Mouse (Mus musculus): ENCODE data around the gene Olfr1076. TPM values are rescaled to one million over a fixed set of nuclear protein-coding genes. Genes with fewer than 3 reads are reported as not detected.
"Not testable (repeated sequence)": the region's sequence is repeated elsewhere in the genome, so short reads cannot be mapped to it uniquely, and the experiment has no call there.

Gene Olfr1076
- polyA plus RNA-seq (2015; fragmentation: Nextera tagmentation; extraction: Ambion mirVana) = not detected in 2 replicates

GRCm38 (mm10) chr2:86508161-86508560, at the start of gene Olfr1076:
Olfr1076 (plus strand) TSS chr2:86508461.
- no peak within 1 kb of the TSS for H3K4me2 ChIP-seq
- WGBS = 78% methylated on average over 1 of the region's 1 CpGs
- H3K9me3 ChIP-seq = no peaks in the 10 kb centered on the region
- no peak within 1 kb of the TSS for H3K4me3 ChIP-seq
- H3K36me3 ChIP-seq = no peaks in the 10 kb centered on the region
- H3K27me3 ChIP-seq = no peaks in the 10 kb centered on the region
- H3K27ac ChIP-seq = no peak within 1 kb of the TSS
- no peak within 1 kb of the TSS for H3K9ac ChIP-seq
- ATAC-seq (ENCODE audit: borderline replicate concordance, extremely low read depth, low FRiP score, low TSS enrichment) = no peak
- no peaks in the 10 kb centered on the region for H3K4me1 ChIP-seq

DNA sequence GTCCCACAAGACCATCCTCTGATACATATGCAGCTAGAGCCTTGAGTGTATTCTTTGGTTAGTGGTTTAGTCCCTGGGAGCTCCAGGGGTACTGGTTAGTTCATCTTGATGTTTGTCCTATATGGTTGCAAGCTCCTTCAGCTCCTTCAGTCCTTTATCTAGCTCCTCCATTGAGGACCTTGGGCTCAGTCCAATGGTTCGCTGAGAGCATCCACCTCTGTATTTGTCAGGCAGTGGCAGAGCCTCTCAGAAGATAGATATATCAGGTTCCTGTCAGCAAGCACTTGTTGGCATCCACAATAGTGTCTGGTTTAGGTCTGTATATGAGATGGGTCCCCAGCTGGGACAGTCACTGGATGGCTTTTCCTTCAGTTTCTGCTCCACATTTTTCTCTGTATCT, 47.8 kb upstream of the Olfr1076 start:
- H3K4me2 ChIP-seq = no peak overlapping the region
- H3K27me3 ChIP-seq = no peaks in the 10 kb centered on the region
- H3K9me3 ChIP-seq = no peaks in the 10 kb centered on the region
- H3K9ac ChIP-seq = no peak overlapping the region
- H3K4me1 ChIP-seq = no peaks in the 10 kb centered on the region
- 57% methylated on average over 1 of the region's 1 CpGs for WGBS
- H3K36me3 ChIP-seq = no peaks in the 10 kb centered on the region
- H3K27ac ChIP-seq = no peak overlapping the region
- ATAC-seq (ENCODE audit: borderline replicate concordance, extremely low read depth, low FRiP score, low TSS enrichment) = no peak
- H3K4me3 ChIP-seq = no peak overlapping the region

GRCm38 (mm10) chr2:86464442-86465109, 43.7 kb upstream of the Olfr1076 start:
- H3K9me3 ChIP-seq = no peaks in the 10 kb centered on the region
- 0 out of 2 replicates have a peak, but pooled peaks have one; percentile 42 for ATAC-seq (ENCODE audit: borderline replicate concordance, extremely low read depth, low FRiP score, low TSS enrichment)
- H3K4me2 ChIP-seq = peak overlapping the region; percentile 36; the same call in 1 of the 2 replicates
- no peak overlapping the region for H3K27ac ChIP-seq
- no peak overlapping the region for H3K4me3 ChIP-seq
- H3K9ac ChIP-seq = no peak overlapping the region
- no peaks in the 10 kb centered on the region for H3K4me1 ChIP-seq
- no peaks in the 10 kb centered on the region for H3K36me3 ChIP-seq
- WGBS = 24% methylated on average over 10 of the region's 10 CpGs
- no peaks in the 10 kb centered on the region for H3K27me3 ChIP-seq

DNA sequence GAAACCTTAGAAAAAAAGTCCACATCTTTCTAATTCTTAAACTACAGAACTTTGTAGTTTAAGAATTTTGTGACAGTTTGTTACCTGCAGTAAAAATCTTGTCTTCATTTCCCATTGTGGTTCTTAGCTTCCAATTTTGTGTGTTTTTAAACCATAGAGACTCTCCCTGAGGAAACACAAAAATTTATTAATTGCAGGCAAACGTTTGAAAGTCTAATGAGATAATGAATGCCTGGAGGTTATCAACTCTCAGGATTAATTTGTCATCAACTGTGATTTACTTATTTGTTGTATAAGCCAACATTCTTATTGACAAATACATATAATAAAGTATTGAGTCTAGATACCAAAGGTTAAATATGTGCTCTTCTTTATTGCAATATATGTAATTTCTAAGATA, 21.0 kb upstream of the Olfr1076 start, which contains the start of gene Olfr228:
Gene Olfr228 (minus strand): TSS at position 101 of the 400 bp plus-strand sequence.
- Histone ChIP-seq H3K4me2 (no peak within 1 kb of the TSS), H3K4me1 (no peaks in the 10 kb centered on the region), H3K36me3 (no peaks in the 10 kb centered on the region), H3K27ac (no peak within 1 kb of the TSS), H3K9me3 (no peaks in the 10 kb centered on the region), H3K27me3 (no peaks in the 10 kb centered on the region), H3K4me3 (no peak within 1 kb of the TSS), H3K9ac (no peak within 1 kb of the TSS)
- ATAC-seq (ENCODE audit: borderline replicate concordance, extremely low read depth, low FRiP score, low TSS enrichment) = no peak
- 25% methylated on average over 1 of the region's 1 CpGs for WGBS

DNA sequence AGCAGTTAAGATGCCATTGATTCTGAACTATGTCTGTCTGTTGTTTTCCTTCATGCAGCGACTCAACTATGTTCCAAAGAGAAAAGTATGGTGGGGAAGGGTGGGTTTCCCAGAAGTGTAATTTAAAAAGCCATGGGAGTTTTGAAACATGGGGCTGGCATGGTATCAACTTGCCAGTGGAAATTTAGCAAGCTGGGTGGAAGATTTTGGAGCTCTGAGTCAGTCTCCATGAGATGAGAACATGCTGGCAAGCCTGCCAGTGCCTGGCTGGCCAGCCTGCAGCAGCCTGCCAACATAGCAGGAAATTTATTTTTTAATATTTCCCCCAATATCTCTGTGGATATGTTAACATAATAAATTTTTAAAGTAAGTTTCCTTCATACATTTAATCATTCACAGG, 22.7 kb downstream of the Olfr1076 start:
- Histone ChIP-seq H3K36me3 (no peaks in the 10 kb centered on the region), H3K9me3 (no peaks in the 10 kb centered on the region), H3K27ac (no peak overlapping the region), H3K9ac (no peak overlapping the region), H3K4me1 (no peaks in the 10 kb centered on the region), H3K4me2 (no peak overlapping the region), H3K27me3 (no peaks in the 10 kb centered on the region), H3K4me3 (no peak overlapping the region)
- ATAC-seq (ENCODE audit: borderline replicate concordance, extremely low read depth, low FRiP score, low TSS enrichment) = no peak
- 67% methylated on average over 1 of the region's 1 CpGs for WGBS

DNA sequence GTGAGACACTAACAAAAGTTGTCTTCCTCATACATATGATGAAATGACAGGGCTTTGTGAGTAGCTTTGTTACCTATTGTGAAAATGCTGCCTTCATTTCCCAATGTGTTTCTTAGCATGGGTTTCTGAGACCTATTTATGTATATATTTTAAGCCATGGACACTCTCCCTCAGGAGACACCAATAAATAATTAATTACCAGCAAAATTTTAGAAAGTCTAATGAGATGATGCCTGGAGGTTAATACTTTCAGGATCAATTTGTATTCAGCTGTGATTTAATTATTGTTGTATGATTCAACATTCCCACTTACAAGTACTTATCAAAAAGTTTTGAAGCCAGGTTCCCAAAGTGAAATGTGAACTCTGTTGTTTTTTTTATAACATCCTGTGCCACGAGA, 34.1 kb downstream of the Olfr1076 start, which contains the start of gene Olfr1079:
Gene Olfr1079 (minus strand): TSS at position 101 of the 400 bp plus-strand sequence.
- Histone ChIP-seq H3K9me3 (no peaks in the 10 kb centered on the region), H3K4me2 (no peak within 1 kb of the TSS), H3K27ac (no peak within 1 kb of the TSS), H3K27me3 (no peaks in the 10 kb centered on the region), H3K4me3 (no peak within 1 kb of the TSS), H3K4me1 (no peaks in the 10 kb centered on the region), H3K9ac (no peak within 1 kb of the TSS), H3K36me3 (no peaks in the 10 kb centered on the region)
- WGBS = 55% methylated on average over 1 of the region's 1 CpGs
- ATAC-seq (ENCODE audit: borderline replicate concordance, extremely low read depth, low FRiP score, low TSS enrichment) = no peak

DNA sequence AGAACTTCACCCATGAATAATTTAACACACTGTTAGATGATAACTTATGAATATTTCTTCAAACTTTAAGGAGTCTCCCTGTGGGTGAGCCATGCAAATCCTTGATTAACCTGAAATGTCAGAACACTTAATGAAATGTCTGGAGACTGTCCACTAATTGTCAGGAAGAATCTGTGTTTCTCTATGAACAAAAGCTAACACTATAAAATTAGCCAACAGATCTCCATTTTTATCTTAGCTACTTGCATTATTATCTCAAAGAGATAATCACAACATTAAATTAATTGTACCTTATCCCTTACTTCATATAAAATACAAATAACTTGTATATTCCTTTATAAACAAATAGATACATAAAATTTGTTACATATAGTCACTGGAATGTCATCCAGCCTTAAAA, 49.9 kb downstream of the Olfr1076 start, which contains the start of gene Olfr1080:
Gene Olfr1080 (minus strand): TSS at position 101 of the 400 bp plus-strand sequence.
- not testable (repeated sequence) for H3K9me3 ChIP-seq; H3K36me3 ChIP-seq; H3K27ac ChIP-seq; H3K4me3 ChIP-seq; ATAC-seq (ENCODE audit: borderline replicate concordance, extremely low read depth, low FRiP score, low TSS enrichment); H3K9ac ChIP-seq; H3K4me1 ChIP-seq; H3K4me2 ChIP-seq; H3K27me3 ChIP-seq

Other genes with a start within 250 kb of the Olfr1076 start
- not detected in 2 replicates for gene Olfr1051, start 229.4 kb upstream of the Olfr1076 start, polyA plus RNA-seq (2015; fragmentation: Nextera tagmentation; extraction: Ambion mirVana)
- gene Olfr1052, start 216.0 kb upstream of the Olfr1076 start, polyA plus RNA-seq (2015; fragmentation: Nextera tagmentation; extraction: Ambion mirVana) = not detected in 2 replicates
- gene Olfr1053, start 193.2 kb upstream of the Olfr1076 start, polyA plus RNA-seq (2015; fragmentation: Nextera tagmentation; extraction: Ambion mirVana) = not detected in 2 replicates
- gene Olfr1054, start 173.0 kb upstream of the Olfr1076 start, polyA plus RNA-seq (2015; fragmentation: Nextera tagmentation; extraction: Ambion mirVana) = not detected in 2 replicates
- gene Olfr1055, start 158.2 kb upstream of the Olfr1076 start, polyA plus RNA-seq (2015; fragmentation: Nextera tagmentation; extraction: Ambion mirVana) = not detected in 2 replicates
- not detected in 2 replicates for gene Olfr1056, start 146.0 kb upstream of the Olfr1076 start, polyA plus RNA-seq (2015; fragmentation: Nextera tagmentation; extraction: Ambion mirVana)
- gene Olfr1057, start 130.1 kb upstream of the Olfr1076 start, polyA plus RNA-seq (2015; fragmentation: Nextera tagmentation; extraction: Ambion mirVana) = not detected in 2 replicates
- not detected in 2 replicates for gene Olfr1058, start 119.9 kb upstream of the Olfr1076 start, polyA plus RNA-seq (2015; fragmentation: Nextera tagmentation; extraction: Ambion mirVana)
- gene Olfr1061, start 94.4 kb upstream of the Olfr1076 start, polyA plus RNA-seq (2015; fragmentation: Nextera tagmentation; extraction: Ambion mirVana) = not detected in 2 replicates
- not detected in 2 replicates for gene Olfr1062, start 81.7 kb upstream of the Olfr1076 start, polyA plus RNA-seq (2015; fragmentation: Nextera tagmentation; extraction: Ambion mirVana)
- not detected in 2 replicates for gene Olfr1065, start 57.9 kb upstream of the Olfr1076 start, polyA plus RNA-seq (2015; fragmentation: Nextera tagmentation; extraction: Ambion mirVana)
- not detected in 2 replicates for gene Olfr1066, start 52.2 kb upstream of the Olfr1076 start, polyA plus RNA-seq (2015; fragmentation: Nextera tagmentation; extraction: Ambion mirVana)
- not detected in 2 replicates for gene Olfr228, start 21.1 kb upstream of the Olfr1076 start, polyA plus RNA-seq (2015; fragmentation: Nextera tagmentation; extraction: Ambion mirVana)
- not detected in 2 replicates for gene Olfr1079, start 34.0 kb downstream of the Olfr1076 start, polyA plus RNA-seq (2015; fragmentation: Nextera tagmentation; extraction: Ambion mirVana)
- not detected in 2 replicates for gene Olfr1080, start 49.8 kb downstream of the Olfr1076 start, polyA plus RNA-seq (2015; fragmentation: Nextera tagmentation; extraction: Ambion mirVana)
- gene Olfr1082, start 90.5 kb downstream of the Olfr1076 start, polyA plus RNA-seq (2015; fragmentation: Nextera tagmentation; extraction: Ambion mirVana) = not detected in 2 replicates
- not detected in 2 replicates for gene Olfr1084, start 131.3 kb downstream of the Olfr1076 start, polyA plus RNA-seq (2015; fragmentation: Nextera tagmentation; extraction: Ambion mirVana)
- not detected in 2 replicates for gene Olfr1085, start 153.6 kb downstream of the Olfr1076 start, polyA plus RNA-seq (2015; fragmentation: Nextera tagmentation; extraction: Ambion mirVana)
- gene Olfr1086, start 171.6 kb downstream of the Olfr1076 start, polyA plus RNA-seq (2015; fragmentation: Nextera tagmentation; extraction: Ambion mirVana) = not detected in 2 replicates
- gene Olfr1087, start 189.9 kb downstream of the Olfr1076 start, polyA plus RNA-seq (2015; fragmentation: Nextera tagmentation; extraction: Ambion mirVana) = not detected in 2 replicates
- not detected in 2 replicates for gene Olfr1089, start 225.2 kb downstream of the Olfr1076 start, polyA plus RNA-seq (2015; fragmentation: Nextera tagmentation; extraction: Ambion mirVana)

All from lung, embryonic 15.5 days (tissue).